Mouse (Mus musculus) left cerebral cortex, adult 18-20 months (tissue): ENCODE measurements around the gene Sumf2. TPM values are rescaled to one million over a fixed set of nuclear protein-coding genes. Genes with fewer than 3 reads are reported as not detected.
"Not testable (repeated sequence)": the region's sequence is repeated elsewhere in the genome, so short reads cannot be mapped to it uniquely, and the experiment has no call there.

Source experiments
- DNase-seq, 2 experiments: peaks; one replicate each; pipeline ENCODE4 v3.0.0; 2021 to 2022; ENCODE audit warnings: low spot score in 2 of 2, mixed read lengths in 1 of 2
- long read RNA-seq, 2 experiments: library from polyadenylated mRNA; stranded (forward); transcript quantifications; one replicate each; pipeline ENCODE4 v2.0.0; 2021
- total RNA-seq, 2 experiments: library from RNA; stranded (reverse); gene quantifications; 2 replicates each; pipeline ENCODE4 v1.2.3; 2021

Gene Sumf2
- total RNA-seq, result 10 to 100 TPM; 18.8 to 19.8 TPM
- long read RNA-seq, experiment 1, transcript Sumf2-204 (9 exons, 2,264 nt), result major isoform, 7 of 15 reads
- long read RNA-seq, experiment 1, partial matches to known transcripts, result 2 of 15 reads
- long read RNA-seq, experiment 1, other reads (novel, unspliced or antisense), result 6 of 15 reads
- long read RNA-seq, experiment 2, transcript Sumf2-204 (9 exons, 2,264 nt), result major isoform, 13 of 23 reads
- long read RNA-seq, experiment 2, partial matches to known transcripts, result 1 of 23 reads
- long read RNA-seq, experiment 2, other reads (novel, unspliced or antisense), result 9 of 23 reads

GRCm38 (mm10) chr5:129846752-129847557 lies at the start of gene Sumf2:
Gene Sumf2 (plus strand): TSS chr5:129846986.
- peak; percentile 94 to 97 for DNase-seq

GRCm38 (mm10) chr5:129844848-129845247 lies 1.9 kb upstream of the Sumf2 start:
- DNase-seq, result no peak

GRCm38 (mm10) chr5:129847558-129847820 lies 703 bp downstream of the Sumf2 start:
- DNase-seq, result no peak

- no peak for DNase-seq
Observed at GRCm38 (mm10) chr5:129855163-129855562, 8.4 kb downstream of the Sumf2 start.

- no peak for DNase-seq
Observed at GRCm38 (mm10) chr5:129856414-129856813, 9.6 kb downstream of the Sumf2 start.

- no peak for DNase-seq
Observed at GRCm38 (mm10) chr5:129862325-129862724, 15.5 kb downstream of the Sumf2 start.

DNA sequence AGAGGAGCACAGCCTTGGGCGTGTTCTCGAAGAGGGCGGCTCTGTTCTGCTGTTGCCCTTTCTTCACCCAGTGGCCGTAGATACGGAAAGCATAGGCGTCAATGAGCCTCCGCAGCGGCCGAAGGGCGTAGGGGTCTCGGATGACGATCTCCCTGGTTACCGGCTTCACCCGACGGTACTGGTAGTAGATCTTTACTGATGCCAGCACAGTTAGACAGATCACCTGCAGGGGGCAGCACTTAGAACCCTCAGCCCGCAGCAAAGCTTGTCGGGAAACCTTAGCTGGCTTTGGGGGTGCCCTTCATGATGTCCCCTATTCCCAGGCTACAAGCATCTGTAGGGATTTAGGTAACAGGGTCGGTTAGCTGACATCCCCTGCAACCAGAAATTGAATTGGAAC lies 17.7 kb downstream of the Sumf2 start:
- peak; percentile 27 to 39 for DNase-seq

- DNase-seq, result no peak
Observed at GRCm38 (mm10) chr5:129865841-129866240, 19.1 kb downstream of the Sumf2 start.

DNA sequence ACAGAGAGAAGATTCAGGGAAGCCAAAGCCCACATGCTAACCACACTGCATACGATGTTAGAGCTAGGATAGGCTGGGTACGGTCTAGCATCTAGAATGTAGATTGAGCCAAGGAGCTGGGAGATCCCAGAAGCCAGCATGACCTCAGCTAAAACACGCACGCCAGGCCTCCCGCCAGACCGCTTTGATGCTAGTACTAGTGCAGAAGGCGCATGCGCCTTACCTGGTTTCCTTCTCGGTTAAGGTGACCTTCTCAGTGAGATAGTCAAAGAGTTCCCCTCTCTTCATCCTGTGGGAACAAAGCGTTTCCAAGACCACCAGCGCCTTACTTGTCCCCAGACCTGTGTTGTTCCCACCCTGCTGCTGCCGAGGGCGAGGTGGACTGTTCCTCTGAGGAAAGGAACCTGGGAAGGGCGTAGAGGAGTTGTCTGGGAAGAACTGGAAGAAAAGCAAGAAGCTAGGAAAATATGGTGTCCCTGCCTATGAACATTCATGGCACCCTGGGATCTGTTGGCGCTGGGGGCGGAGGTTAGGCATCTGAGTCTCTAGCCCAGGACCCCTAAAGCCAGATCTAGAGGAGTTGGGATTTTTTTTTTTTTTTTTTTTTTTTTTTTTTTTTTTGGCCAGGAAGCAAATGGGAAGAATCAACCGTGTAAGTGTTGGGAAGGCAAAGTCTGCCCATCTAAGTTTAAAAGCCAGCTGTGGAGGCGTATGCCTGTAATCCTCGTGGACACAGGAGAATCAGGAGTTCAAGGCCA lies 22.6 kb downstream of the Sumf2 start:
- DNase-seq, result no peak

DNA sequence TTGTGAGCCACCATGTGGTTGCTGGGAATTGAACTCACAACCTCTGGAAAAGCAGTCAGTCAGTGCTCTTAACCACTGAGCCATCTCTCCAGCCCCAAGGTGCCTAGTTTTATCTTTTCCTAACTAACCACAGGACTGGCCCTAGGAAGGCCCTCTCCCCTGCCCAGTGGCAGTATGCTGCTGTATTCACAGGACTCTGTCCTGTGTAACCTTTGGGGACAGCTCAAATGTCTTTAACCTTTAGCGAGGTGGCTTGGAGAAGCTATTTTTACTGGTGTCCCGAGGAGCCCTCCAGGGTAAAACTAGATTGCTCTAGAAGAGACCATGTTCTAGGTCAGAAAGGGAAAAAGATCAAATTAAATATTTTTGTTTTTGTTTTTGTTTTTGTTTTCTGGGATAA lies 24.5 kb downstream of the Sumf2 start:
- no peak for DNase-seq

- no peak for DNase-seq
Observed at GRCm38 (mm10) chr5:129873942-129874341, 27.2 kb downstream of the Sumf2 start.

DNA sequence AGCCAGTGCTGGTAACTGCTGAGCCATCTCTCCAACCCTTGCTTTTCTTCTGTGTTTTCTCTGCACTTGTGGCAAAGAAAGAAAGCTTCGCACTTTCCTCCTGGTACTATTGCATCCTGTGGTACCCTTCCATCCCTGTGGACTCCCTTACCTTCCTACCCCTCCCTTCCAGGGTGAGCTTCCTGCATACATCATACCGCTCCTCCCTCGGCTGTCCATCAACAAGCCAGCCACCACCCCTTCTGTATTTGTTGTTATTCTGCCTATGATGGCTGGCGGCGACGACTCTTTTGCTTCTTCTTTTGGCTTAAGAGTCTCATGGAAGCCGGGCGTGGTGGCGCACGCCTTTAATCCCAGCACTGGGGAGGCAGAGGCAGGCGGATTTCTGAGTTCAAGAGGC lies 28.3 kb downstream of the Sumf2 start:
- no peak for DNase-seq

- no peak for DNase-seq
Observed at GRCm38 (mm10) chr5:129877731-129878455, 31.1 kb downstream of the Sumf2 start.

- peak in 1 of 2 experiments; percentile 20 for DNase-seq
Observed at GRCm38 (mm10) chr5:129878946-129879345, 32.2 kb downstream of the Sumf2 start.

- DNase-seq, result no peak
Observed at GRCm38 (mm10) chr5:129879888-129880287, 33.1 kb downstream of the Sumf2 start.

GRCm38 (mm10) chr5:129886271-129886670 lies 39.5 kb downstream of the Sumf2 start:
- DNase-seq, result no peak

DNA sequence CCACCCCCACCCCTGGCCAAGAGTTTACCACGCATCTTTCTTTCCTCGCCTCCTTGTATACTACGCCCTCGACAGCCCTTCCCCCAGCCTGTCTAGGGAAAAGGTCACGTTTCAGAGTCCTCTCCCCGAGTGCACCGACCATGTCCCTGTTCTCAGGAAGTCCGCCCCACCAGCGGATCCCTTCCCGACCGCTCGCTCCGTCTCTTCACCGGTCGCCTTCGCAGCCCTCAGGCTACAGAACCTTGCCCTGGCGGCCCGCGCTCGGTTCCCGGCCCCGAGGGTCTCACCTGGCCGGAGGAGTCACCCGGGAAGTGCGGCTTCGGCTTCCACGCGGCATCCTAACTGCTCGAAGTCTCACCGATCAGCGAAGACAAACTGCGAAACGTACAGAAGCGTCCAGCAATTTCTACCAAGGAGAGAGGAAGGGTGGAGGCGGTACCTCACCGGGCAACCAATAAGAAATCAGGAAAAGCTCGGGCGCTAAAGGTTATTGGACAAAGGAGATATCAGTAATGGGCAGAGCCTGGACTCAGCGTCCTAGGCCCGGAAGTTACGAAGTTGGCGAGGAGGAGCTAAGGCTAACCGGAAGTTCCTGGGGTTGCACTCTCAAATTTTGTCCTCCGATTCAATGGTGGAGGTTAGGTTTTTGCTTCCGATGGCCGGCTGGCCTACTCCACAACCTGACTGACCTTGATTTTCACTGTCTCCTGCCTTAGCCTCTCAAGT lies 40.3 kb downstream of the Sumf2 start, which contains the start of gene Chchd2:
Chchd2 (minus strand) TSS at position 560 of the 726 bp plus-strand sequence.
- peak; percentile 88 to 93 for DNase-seq

DNA sequence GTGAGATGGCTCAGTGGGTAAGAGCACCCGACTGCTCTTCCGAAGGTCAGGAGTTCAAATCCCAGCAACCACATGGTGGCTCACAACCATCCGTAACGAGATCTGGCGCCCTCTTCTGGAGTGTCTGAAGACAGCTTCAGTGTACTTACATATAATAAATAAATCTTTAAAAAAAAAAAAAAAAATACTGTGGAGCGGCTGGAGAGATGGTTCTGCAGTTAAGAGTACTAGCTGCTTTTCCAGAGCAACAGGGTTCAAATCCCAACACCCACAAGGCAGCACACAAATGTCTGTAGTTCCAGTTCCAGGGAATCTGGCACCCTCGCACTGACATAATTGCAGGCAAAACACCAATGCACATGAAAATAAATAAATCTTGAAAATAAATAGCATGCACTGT lies 43.6 kb downstream of the Sumf2 start:
- DNase-seq, result not testable (repeated sequence)

DNA sequence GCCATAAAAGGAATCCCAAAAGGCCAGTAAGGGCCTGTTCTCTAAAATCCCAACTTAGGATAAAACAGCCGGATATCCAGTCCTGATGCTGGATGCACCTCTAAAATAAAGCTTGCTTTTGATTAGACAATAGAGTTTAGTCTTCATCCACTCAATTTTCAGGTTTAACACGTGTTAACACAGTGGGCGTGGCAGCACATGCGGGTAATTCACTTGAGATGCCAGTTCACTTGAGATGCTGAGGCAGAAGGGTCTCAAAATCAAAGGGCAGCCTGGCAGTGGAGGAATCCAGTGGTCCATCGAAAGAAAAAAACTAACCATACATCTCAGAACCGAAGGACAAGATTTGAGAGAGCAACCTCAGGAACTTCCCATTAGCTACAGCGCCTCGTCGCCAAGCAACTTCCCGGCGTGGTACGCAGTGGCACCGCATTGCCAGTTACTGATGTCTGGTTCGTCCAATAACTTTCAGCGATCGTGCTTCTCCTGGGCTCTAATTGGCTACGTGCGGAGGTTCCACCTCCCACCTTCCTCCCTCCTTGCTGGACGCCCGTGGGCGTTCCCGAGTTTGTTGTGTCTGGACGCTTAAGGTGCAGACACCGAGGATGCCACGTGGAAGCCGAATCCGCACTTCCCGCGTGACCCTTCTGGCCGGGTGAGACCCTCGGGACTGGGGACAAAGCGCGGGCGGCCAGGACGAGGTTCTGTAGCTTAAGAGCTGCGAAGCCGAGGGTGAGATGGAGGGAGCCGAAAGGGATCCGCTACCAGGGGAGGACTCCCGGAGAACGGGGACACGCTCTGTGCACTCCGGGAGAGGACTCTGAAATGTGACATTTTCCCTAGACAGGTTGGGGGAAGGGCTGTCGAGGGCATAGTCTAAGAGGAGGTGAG lies 48.7 kb downstream of the Sumf2 start, which contains the start of gene Zbed5:
Zbed5 (plus strand) TSS at position 526 of the 891 bp plus-strand sequence.
- peak; percentile 85 to 90 for DNase-seq
